Mouse (Mus musculus): ENCODE measurements around the gene Amy2a5.
"Not testable (repeated sequence)": the region's sequence is repeated elsewhere in the genome, so short reads cannot be mapped to it uniquely, and the experiment has no call there.

Amy2a5 gene
- long read RNA-seq, experiment 1: 0 reads
- long read RNA-seq, experiment 2: 0 reads

DNA sequence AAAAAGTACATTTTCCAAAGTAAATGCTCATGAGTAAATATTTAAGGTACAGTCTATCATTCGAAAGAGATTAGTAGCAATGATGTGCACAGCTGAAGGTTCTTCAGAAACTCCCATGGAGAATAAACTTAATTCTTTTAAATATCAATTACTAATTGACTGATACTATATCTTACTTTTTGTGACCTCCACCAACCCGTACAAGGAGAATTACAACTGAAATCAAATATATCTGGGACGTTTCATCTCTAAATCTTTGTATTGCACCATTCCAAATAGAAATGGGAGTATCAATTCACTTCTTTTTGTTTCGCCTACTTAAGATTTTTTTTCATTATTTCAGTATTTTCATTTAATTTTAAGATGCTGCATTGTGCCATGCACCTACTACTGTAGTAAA, at the start of gene Amy2a5:
Gene Amy2a5 (minus strand): TSS at position 101 of the 400 bp plus-strand sequence.
- intact Hi-C loops (cut with DNase I): not testable (repeated sequence)

DNA sequence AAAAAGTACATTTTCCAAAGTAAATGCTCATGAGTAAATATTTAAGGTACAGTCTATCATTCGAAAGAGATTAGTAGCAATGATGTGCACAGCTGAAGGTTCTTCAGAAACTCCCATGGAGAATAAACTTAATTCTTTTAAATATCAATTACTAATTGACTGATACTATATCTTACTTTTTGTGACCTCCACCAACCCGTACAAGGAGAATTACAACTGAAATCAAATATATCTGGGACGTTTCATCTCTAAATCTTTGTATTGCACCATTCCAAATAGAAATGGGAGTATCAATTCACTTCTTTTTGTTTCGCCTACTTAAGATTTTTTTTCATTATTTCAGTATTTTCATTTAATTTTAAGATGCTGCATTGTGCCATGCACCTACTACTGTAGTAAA, 32.7 kb upstream of the Amy2a5 start, which contains the start of gene Amy2a4:
Gene Amy2a4 (minus strand): TSS at position 101 of the 400 bp plus-strand sequence.
- intact Hi-C loops (cut with DNase I): not testable (repeated sequence)

- intact Hi-C loops (cut with DNase I): not testable (repeated sequence)
Observed at GRCm38 (mm10) chr3:113280285-113280684, 21.6 kb upstream of the Amy2a5 start.

DNA sequence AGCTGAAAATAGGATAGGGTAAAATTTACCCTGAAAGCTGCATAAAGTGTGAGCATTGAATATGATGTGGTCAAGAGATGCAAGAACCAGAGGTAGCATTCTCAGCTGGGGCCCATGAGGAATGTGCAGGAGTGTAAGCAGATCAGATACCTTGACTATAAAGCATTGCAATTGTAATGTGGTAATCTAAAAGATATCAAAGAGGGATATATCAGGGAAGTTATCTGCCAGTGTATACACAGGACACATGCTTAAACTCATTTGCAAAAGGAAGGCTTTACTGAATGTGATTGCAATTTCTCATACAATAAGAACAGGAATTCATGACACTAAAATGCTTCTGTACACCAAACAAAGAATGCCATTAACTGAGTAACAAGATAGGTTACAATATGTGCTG, 20.9 kb upstream of the Amy2a5 start:
- intact Hi-C loops (cut with DNase I): not testable (repeated sequence)

- intact Hi-C loops (cut with DNase I): no loop called here
Observed at GRCm38 (mm10) chr3:113227115-113227514, 31.5 kb downstream of the Amy2a5 start.
